8 mouse cellular contexts compared by ENCODE assay signal in the genomic region with DNA sequence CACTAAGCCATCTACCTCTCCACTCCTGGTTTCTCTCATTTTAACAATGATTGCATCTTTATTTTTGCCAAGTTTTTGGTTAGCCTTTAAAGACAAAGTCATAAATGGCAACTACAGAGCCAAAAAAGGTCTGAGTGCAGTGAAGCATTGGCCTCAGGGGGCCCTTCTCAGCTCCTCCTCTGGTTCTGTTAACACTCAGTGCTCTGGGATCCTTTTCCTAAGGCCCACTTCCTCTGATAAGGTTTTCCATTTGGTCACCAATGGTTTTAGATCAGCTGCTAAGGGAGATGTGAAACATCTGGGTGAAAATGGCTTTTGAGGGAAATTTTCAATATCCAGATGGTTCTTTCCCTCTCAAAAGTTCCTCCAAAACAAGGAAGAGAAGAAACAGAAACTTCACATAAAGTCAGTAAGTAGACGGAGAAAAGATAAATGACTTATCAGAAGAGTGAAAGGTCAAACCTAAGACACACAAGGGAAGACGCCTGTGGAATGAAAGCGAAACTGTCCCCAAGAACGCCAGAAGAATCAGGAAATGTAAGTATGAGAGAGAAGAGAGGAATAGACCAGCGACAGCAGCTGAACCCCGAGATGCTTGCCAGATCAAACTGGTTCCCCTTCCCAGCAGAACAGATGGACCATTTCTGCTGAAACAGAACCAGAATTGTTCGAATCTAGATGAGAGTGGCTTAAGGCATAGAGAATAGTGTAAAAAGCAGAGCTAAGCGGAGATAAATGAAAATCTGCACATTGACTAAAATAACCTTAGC.
A peak's percentile ranks its signal among the peaks of the same experiment; 100 is the strongest.
DNase-seq lines count a peak whose midpoint lies in the region; ATAC-seq lines count a peak whose summit lies in the region.
"Had no signal": no experiment of that assay in that cellular context is flagged by ENCODE, and none has a peak within 500 bp of the region (broad histone marks: within the 10 kb centered on the region; RNA-seq: fewer than 3 reads in every experiment).

No protein-coding gene starts in this region.

- no peak overlapping the region for H3K9ac ChIP-seq in kidney, embryonic 14.5 days (ENCODE audit: low read depth, low read length)
- H3K9ac ChIP-seq: liver, embryonic 14.5 days had no signal

- H3K27me3 ChIP-seq in kidney, embryonic 14.5 days (ENCODE audit: control insufficient read depth, insufficient read depth, low read length): no peaks in the 10 kb centered on the region

- 61% methylated on average over 8 of the region's 8 CpGs for WGBS in kidney, embryonic 14.5 days

- H3K9me3 ChIP-seq in kidney, embryonic 14.5 days (ENCODE audit: control insufficient read depth, low read length): no peaks in the 10 kb centered on the region

- no peaks in the 10 kb centered on the region for H3K36me3 ChIP-seq in kidney, embryonic 14.5 days (ENCODE audit: control insufficient read depth, insufficient read depth, low read length)

- H3K27ac ChIP-seq in kidney, embryonic 14.5 days (ENCODE audit: low read depth, low read length): peak overlapping the region; percentile 21; the same call in 1 of the 2 replicates
- H3K27ac ChIP-seq: liver, embryonic 14.5 days had no signal

- H3K4me2 ChIP-seq in kidney, embryonic 14.5 days (replicated peaks; ENCODE audit: low read depth, low read length): no peak overlapping the region

- ATAC-seq in CD4-positive, CD25-positive, alpha-beta regulatory T cell, adult 4 months: peak; percentile 49
- ATAC-seq in kidney, embryonic 14.5 days (ENCODE audit: low FRiP score, low TSS enrichment): no peak

- H3K4me3 ChIP-seq in kidney, embryonic 14.5 days (ENCODE audit: low read length): no peak overlapping the region

- H3K4me1 ChIP-seq in kidney, embryonic 14.5 days (ENCODE audit: control insufficient read depth, insufficient read depth, low read length): no peaks in the 10 kb centered on the region

- peak; percentile 60 to 63 for DNase-seq in heart, adult 18-20 months
- peak; percentile 12 for DNase-seq in lung, postnatal 25 days (ENCODE audit: low spot score)
- DNase-seq in right cerebral cortex, adult 18-20 months: no peak
- no peak for DNase-seq in embryo, embryonic 11 days
- no peak for DNase-seq in left cerebral cortex, adult 8-10 months (ENCODE audit: low spot score in 2 of 2)

Comparison
In these comparisons a context has a peak if more than half of its experiments do, and no peak if none do; other contexts are left out.
1. DNase-seq: peak in heart, adult 18-20 months (2 of 2) and lung, postnatal 25 days (single experiment); none in right cerebral cortex, adult 18-20 months (single experiment), embryo, embryonic 11 days (single experiment) and left cerebral cortex, adult 8-10 months (0 of 2).